Mouse (Mus musculus): ENCODE data around the gene Habp2. TPM values are rescaled to one million over a fixed set of nuclear protein-coding genes. Genes with fewer than 3 reads are reported as not detected.

The Habp2 gene
- polyA plus RNA-seq, 1 experiment = not detected

- TF ChIP-seq CTCF (IDR thresholded peaks at IDR 0.05; ENCODE audit: insufficient read depth, low read length) (no peak), POLR2A (IDR thresholded peaks at IDR 0.05; ENCODE audit: borderline replicate concordance, extremely low read depth, low read depth, low read length) (no peak)
- Histone ChIP-seq H3K4me1 (ENCODE audit: control insufficient read depth, insufficient read depth, low read length) (no peaks in the 10 kb centered on the region), H3K4me3 (replicated peaks; ENCODE audit: extremely low read depth, low read depth, low read length) (no peak overlapping the region)
- WGBS = 88% methylated on average over 8 of the region's 8 CpGs
- DNase-seq = no peak
Measured at GRCm38 (mm10) chr19:56289642-56290041, 2.7 kb downstream of the Habp2 start.

DNA sequence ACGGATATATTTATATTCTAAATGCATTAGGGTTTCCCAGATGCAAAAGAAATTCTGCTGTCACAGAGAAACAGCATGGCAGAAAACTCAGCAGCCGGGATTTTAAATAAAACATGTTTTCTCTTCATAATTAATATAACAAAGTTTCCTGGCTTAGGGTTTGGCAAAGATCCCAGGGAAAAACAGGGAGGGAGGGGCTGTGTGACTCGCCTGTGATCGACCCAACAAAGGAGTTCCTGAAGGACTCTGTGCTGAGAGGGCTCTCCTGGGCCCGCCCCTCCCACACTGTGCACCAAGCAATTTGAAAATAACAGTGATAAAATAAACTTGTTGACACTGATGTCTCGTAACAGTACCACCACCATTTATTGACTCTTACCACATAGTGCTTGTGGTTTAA is 5.0 kb downstream of the Habp2 start:
- Histone ChIP-seq H3K4me1 (ENCODE audit: control insufficient read depth, insufficient read depth, low read length) (0 out of 2 replicates have a peak, but pooled peaks cover 2% of the 10 kb centered on the region), H3K4me3 (replicated peaks; ENCODE audit: extremely low read depth, low read depth, low read length) (no peak overlapping the region)
- DNase-seq = no peak
- TF ChIP-seq POLR2A (IDR thresholded peaks at IDR 0.05; ENCODE audit: borderline replicate concordance, extremely low read depth, low read depth, low read length) (no peak), CTCF (IDR thresholded peaks at IDR 0.05; ENCODE audit: insufficient read depth, low read length) (no peak)
- WGBS = 16% methylated on average over 6 of the region's 6 CpGs

DNA sequence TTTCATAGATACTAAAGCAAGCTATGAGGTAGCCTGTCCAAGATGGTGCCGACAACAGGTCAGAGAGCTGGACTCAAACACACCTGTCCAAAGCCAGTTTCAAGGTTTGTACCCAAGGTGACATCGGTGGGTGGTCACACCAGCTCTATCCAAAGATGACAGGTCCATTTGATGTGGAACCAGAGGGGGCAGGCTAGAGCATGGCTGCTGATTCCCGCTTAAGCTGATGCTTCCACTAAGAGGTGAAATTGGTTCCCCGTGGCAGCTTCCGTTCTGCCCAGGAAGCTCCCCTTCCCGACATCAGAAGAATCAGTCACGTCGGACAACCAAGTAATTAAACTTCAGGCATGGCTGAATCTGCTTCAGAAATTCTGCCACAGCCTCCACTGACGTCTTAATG is 5.4 kb downstream of the Habp2 start:
- TF ChIP-seq CTCF (IDR thresholded peaks at IDR 0.05; ENCODE audit: insufficient read depth, low read length) (no peak), POLR2A (IDR thresholded peaks at IDR 0.05; ENCODE audit: borderline replicate concordance, extremely low read depth, low read depth, low read length) (no peak)
- H3K4me1 ChIP-seq (ENCODE audit: control insufficient read depth, insufficient read depth, low read length) = 0 out of 2 replicates have a peak, but pooled peaks cover 2% of the 10 kb centered on the region
- WGBS = 60% methylated on average over 9 of the region's 9 CpGs
- H3K4me3 ChIP-seq (replicated peaks; ENCODE audit: extremely low read depth, low read depth, low read length) = no peak overlapping the region
- no peak for DNase-seq

- 0 out of 2 replicates have a peak, but pooled peaks cover 2% of the 10 kb centered on the region for H3K4me1 ChIP-seq (ENCODE audit: control insufficient read depth, insufficient read depth, low read length)
- DNase-seq = peak; percentile 76
- WGBS = 36% methylated on average over 7 of the region's 7 CpGs
- no peak overlapping the region for H3K4me3 ChIP-seq (replicated peaks; ENCODE audit: extremely low read depth, low read depth, low read length)
- TF ChIP-seq POLR2A (IDR thresholded peaks at IDR 0.05; ENCODE audit: borderline replicate concordance, extremely low read depth, low read depth, low read length) (no peak), CTCF (IDR thresholded peaks at IDR 0.05; ENCODE audit: insufficient read depth, low read length) (peak; percentile 87)
Measured at GRCm38 (mm10) chr19:56294654-56295399, 7.9 kb downstream of the Habp2 start.

GRCm38 (mm10) chr19:56296668-56297067 is 9.7 kb downstream of the Habp2 start:
- WGBS = 61% methylated on average over 9 of the region's 9 CpGs

DNA sequence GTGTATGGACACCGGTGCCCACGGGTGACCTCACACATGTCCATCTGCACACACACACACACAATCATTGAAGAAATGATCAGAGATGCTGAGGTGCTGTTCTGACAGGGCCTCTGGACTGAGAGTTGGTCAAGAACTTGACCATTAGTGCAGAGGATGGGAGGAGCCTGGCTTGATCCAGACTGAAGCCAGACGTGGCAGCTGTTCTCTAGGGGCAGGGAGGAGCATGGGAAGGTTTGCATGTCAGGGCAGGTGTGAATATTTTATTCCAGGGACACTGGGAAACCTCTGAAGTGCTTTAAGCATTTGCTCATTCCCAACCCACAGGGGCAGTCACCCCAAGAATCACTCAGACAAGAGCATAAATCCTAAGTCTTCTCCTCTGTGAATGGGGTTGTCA is 10.3 kb downstream of the Habp2 start:
- DNase-seq = no peak
- Histone ChIP-seq H3K4me1 (ENCODE audit: control insufficient read depth, insufficient read depth, low read length) (0 out of 2 replicates have a peak, but pooled peaks cover 2% of the 10 kb centered on the region), H3K4me3 (replicated peaks; ENCODE audit: extremely low read depth, low read depth, low read length) (no peak overlapping the region)
- TF ChIP-seq CTCF (IDR thresholded peaks at IDR 0.05; ENCODE audit: insufficient read depth, low read length) (no peak), POLR2A (IDR thresholded peaks at IDR 0.05; ENCODE audit: borderline replicate concordance, extremely low read depth, low read depth, low read length) (no peak)
- WGBS = 65% methylated on average over 3 of the region's 3 CpGs

More at GRCm38 (mm10) chr19:56296668-56297067, 9.7 kb downstream of the Habp2 start:
- Histone ChIP-seq H3K4me1 (ENCODE audit: control insufficient read depth, insufficient read depth, low read length) (0 out of 2 replicates have a peak, but pooled peaks cover 2% of the 10 kb centered on the region), H3K4me3 (replicated peaks; ENCODE audit: extremely low read depth, low read depth, low read length) (no peak overlapping the region)
- DNase-seq = no peak
- TF ChIP-seq CTCF (IDR thresholded peaks at IDR 0.05; ENCODE audit: insufficient read depth, low read length) (no peak), POLR2A (IDR thresholded peaks at IDR 0.05; ENCODE audit: borderline replicate concordance, extremely low read depth, low read depth, low read length) (no peak)

GRCm38 (mm10) chr19:56300835-56301234 is 13.9 kb downstream of the Habp2 start:
- DNase-seq = no peak
- no peak for TF ChIP-seq CTCF (IDR thresholded peaks at IDR 0.05; ENCODE audit: insufficient read depth, low read length)
- TF ChIP-seq POLR2A (IDR thresholded peaks at IDR 0.05; ENCODE audit: borderline replicate concordance, extremely low read depth, low read depth, low read length) = no peak
- Histone ChIP-seq H3K4me3 (replicated peaks; ENCODE audit: extremely low read depth, low read depth, low read length) (no peak overlapping the region), H3K4me1 (ENCODE audit: control insufficient read depth, insufficient read depth, low read length) (no peaks in the 10 kb centered on the region)
- WGBS = 59% methylated on average over 11 of the region's 11 CpGs

GRCm38 (mm10) chr19:56316531-56316930 is 29.6 kb downstream of the Habp2 start:
- Histone ChIP-seq H3K4me3 (replicated peaks; ENCODE audit: extremely low read depth, low read depth, low read length) (no peak overlapping the region), H3K4me1 (ENCODE audit: control insufficient read depth, insufficient read depth, low read length) (no peaks in the 10 kb centered on the region)
- DNase-seq = no peak
- TF ChIP-seq POLR2A (IDR thresholded peaks at IDR 0.05; ENCODE audit: borderline replicate concordance, extremely low read depth, low read depth, low read length) (no peak), CTCF (IDR thresholded peaks at IDR 0.05; ENCODE audit: insufficient read depth, low read length) (no peak)
- WGBS = 71% methylated on average over 3 of the region's 3 CpGs

DNA sequence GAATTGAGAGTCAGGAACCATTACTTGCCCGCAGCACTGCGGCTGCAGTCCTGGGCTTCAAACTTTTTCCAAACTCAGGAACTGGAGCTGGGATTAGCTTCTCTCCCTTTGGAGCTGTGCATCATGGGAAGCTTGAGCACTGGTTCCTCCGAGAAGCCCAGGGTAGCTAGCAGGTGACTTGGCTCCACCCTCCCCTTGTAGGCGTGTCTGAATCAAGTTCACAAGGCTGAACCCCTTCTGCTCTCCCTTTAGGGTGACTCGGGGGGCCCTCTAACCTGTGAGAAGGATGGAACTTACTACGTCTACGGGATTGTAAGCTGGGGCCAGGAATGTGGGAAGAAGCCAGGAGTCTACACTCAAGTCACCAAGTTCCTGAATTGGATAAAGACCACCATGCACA is 32.3 kb downstream of the Habp2 start:
- DNase-seq = no peak
- TF ChIP-seq CTCF (IDR thresholded peaks at IDR 0.05; ENCODE audit: insufficient read depth, low read length) (no peak), POLR2A (IDR thresholded peaks at IDR 0.05; ENCODE audit: borderline replicate concordance, extremely low read depth, low read depth, low read length) (no peak)
- WGBS = 89% methylated on average over 7 of the region's 7 CpGs
- no peak overlapping the region for H3K4me3 ChIP-seq (replicated peaks; ENCODE audit: extremely low read depth, low read depth, low read length)
- no peaks in the 10 kb centered on the region for H3K4me1 ChIP-seq (ENCODE audit: control insufficient read depth, insufficient read depth, low read length)

DNA sequence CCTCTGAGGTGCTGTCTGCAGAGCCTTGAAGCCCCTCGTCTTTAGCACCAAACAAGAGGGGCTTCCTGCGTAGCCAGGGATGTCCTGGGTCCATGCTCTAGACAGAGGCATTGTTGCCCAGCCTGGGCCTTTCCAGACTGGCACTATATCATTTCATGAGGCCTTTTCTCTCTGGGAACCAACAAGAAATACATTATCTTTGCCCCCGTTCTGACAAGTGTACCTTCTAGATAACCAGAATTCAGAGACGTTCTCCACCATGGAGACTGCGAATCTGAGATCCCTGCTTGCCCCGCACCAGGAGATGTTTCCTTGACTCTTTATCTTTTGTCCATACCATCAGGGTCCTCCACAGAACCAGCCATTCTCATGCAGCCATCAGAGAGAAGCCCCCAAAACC is 32.7 kb downstream of the Habp2 start:
- Histone ChIP-seq H3K4me1 (ENCODE audit: control insufficient read depth, insufficient read depth, low read length) (no peaks in the 10 kb centered on the region), H3K4me3 (replicated peaks; ENCODE audit: extremely low read depth, low read depth, low read length) (no peak overlapping the region)
- 81% methylated on average over 6 of the region's 6 CpGs for WGBS
- no peak for DNase-seq
- no peak for TF ChIP-seq POLR2A (IDR thresholded peaks at IDR 0.05; ENCODE audit: borderline replicate concordance, extremely low read depth, low read depth, low read length)
- TF ChIP-seq CTCF (IDR thresholded peaks at IDR 0.05; ENCODE audit: insufficient read depth, low read length) = no peak
